In genomic region chr16:92190603-92191002, GRCm38 (mm10) we compare ENCODE assay signal across 24 mouse cellular contexts.
"Had no signal": no experiment of that assay in that cellular context is flagged by ENCODE, and none has a peak within 500 bp of the region (broad histone marks: within the 10 kb centered on the region; RNA-seq: fewer than 3 reads in every experiment).

No protein-coding gene starts in this region.

- H3K4me2 ChIP-seq: embryonic facial prominence, embryonic 12.5 days; embryonic facial prominence, embryonic 13.5 days; embryonic facial prominence, embryonic 15.5 days; forebrain, embryonic 12.5 days; forebrain, embryonic 13.5 days; forebrain, embryonic 15.5 days had no signal

- H3K36me3 ChIP-seq: embryonic facial prominence, embryonic 10.5 days; embryonic facial prominence, embryonic 12.5 days; embryonic facial prominence, embryonic 13.5 days; embryonic facial prominence, embryonic 15.5 days; forebrain, embryonic 10.5 days; forebrain, embryonic 12.5 days; forebrain, embryonic 15.5 days had no signal

- H3K4me3 ChIP-seq: embryonic facial prominence, embryonic 10.5 days; embryonic facial prominence, embryonic 12.5 days; embryonic facial prominence, embryonic 13.5 days; embryonic facial prominence, embryonic 15.5 days; erythroblast, embryonic 14.5 days; forebrain, embryonic 10.5 days; forebrain, embryonic 12.5 days; forebrain, embryonic 13.5 days; forebrain, embryonic 15.5 days; gastrocnemius, adult 2 months; heart, adult 2 months had no signal

- H3K27me3 ChIP-seq: embryonic facial prominence, embryonic 12.5 days; embryonic facial prominence, embryonic 13.5 days; embryonic facial prominence, embryonic 15.5 days; forebrain, embryonic 12.5 days; forebrain, embryonic 13.5 days; forebrain, embryonic 15.5 days had no signal

- DNase-seq: cerebellum, adult 9-11 months; cerebellum, postnatal 10 days; cerebellum, postnatal 14 days; cerebellum, postnatal 25 days; cerebellum, postnatal 36 days; embryo, embryonic 11 days; forebrain, postnatal 0 days; gastrocnemius, adult 2 months; gastrocnemius, postnatal 10 days; gastrocnemius, postnatal 14 days; gastrocnemius, postnatal 25 days; gastrocnemius, postnatal 36 days; heart, adult 11 months; heart, adult 18-20 months; heart, adult 2 months had no signal
